Comparison of ENCODE assay signal across 8 mouse cellular contexts in the genomic region with DNA sequence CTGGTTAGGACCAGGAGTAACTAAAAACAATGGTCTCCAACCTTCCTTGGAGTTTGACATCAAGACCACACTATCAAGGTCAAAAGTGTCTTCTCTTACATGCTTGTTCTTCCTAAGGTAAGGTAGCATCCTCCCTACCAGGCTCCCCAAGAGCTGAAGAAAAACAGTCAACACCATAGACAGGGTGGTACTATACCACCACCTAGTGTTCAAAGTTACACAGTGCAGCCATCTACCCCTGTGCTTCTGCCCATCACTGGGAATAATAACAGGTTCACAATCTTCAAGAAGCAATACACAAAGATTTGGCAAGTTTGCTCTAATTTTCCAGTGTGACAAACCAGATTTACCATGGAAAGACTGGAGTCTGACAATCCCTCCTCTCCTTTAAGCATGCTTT. TPM values are rescaled to one million over a fixed set of nuclear protein-coding genes. Genes with fewer than 3 reads are reported as not detected.
DNase-seq lines count a peak whose midpoint lies in the region; ATAC-seq lines count a peak whose summit lies in the region.

No protein-coding gene starts in this region.

- peak; percentile 96 for ATAC-seq in megakaryocyte-erythroid progenitor cell, adult 5-6 weeks (replicated peaks; ENCODE audit: low FRiP score, low TSS enrichment, poor library complexity, severe bottlenecking)

- peak; percentile 1 for DNase-seq in ovary, postnatal 10 days (ENCODE audit: low spot score)
- no peak for DNase-seq in ovary, postnatal 36 days (ENCODE audit: low spot score)
- peak; percentile 64 for DNase-seq in adipocyte (ENCODE audit: low spot score)
- peak; percentile 31 for DNase-seq in embryo, embryonic 11.5 days (ENCODE audit: low read depth, low spot score)
- peak; percentile 54 for DNase-seq in heart, postnatal 4 days
- peak; percentile 47 for DNase-seq in layer of hippocampus, adult 9-11 months
- DNase-seq in thymus, postnatal 25 days, result peak; percentile 36

RNA-seq across cellular contexts. Expression of a gene that starts 15.4 kb away (rescaled TPM):
- total RNA-seq in heart, postnatal 4 days (2021), result not detected
- total RNA-seq in megakaryocyte-erythroid progenitor cell, adult 5-6 weeks (2014; fragmentation: Nextera tagmentation), result not detected in 2 replicates
- not detected in 2 replicates for total RNA-seq in megakaryocyte-erythroid progenitor cell, adult 5-6 weeks (2017)

RNA-seq across cellular contexts. Expression of a gene that starts 47.0 kb away (rescaled TPM):
- total RNA-seq in heart, postnatal 4 days (2021), result 10 to 100 TPM; 38.8 to 39.9 TPM
- total RNA-seq in megakaryocyte-erythroid progenitor cell, adult 5-6 weeks (2014; fragmentation: Nextera tagmentation), result 26.4 and 28.0 TPM in 2 replicates
- 12.6 and 13.9 TPM in 2 replicates for total RNA-seq in megakaryocyte-erythroid progenitor cell, adult 5-6 weeks (2017)
